Mouse (Mus musculus) layer of hippocampus, postnatal 14 days (tissue): Measurements from ENCODE around the gene Mrpl52. TPM values are rescaled to one million over a fixed set of nuclear protein-coding genes. Genes with fewer than 3 reads are reported as not detected.
A peak's percentile ranks its signal among the peaks of the same experiment; 100 is the strongest.

Experiments
- DNase-seq, 2 experiments: peaks; one replicate each; pipeline ENCODE4 v3.0.0; 2021 to 2022; ENCODE audit warnings: low spot score in 2 of 2, mixed read lengths in 1 of 2
- total RNA-seq, 2 experiments: library from RNA; stranded (reverse); gene quantifications; 2 replicates each; pipeline ENCODE4 v1.2.3; 2021

The Mrpl52 gene
- total RNA-seq, 2 experiments from 2014 or later, result 92.7 to 96.6 TPM

- no peak for DNase-seq
Measured at GRCm38 (mm10) chr14:54464293-54465005, 37.7 kb downstream of the Mrpl52 start.

- DNase-seq, result no peak
Measured at GRCm38 (mm10) chr14:54471467-54471866, 44.8 kb downstream of the Mrpl52 start.

- no peak for DNase-seq
Measured at GRCm38 (mm10) chr14:54472671-54473070, 46.0 kb downstream of the Mrpl52 start.

GRCm38 (mm10) chr14:54474744-54475143 lies 48.0 kb downstream of the Mrpl52 start:
- no peak for DNase-seq

GRCm38 (mm10) chr14:54475941-54476844 lies 49.5 kb downstream of the Mrpl52 start, which contains the start of gene Rem2:
Gene Rem2 (plus strand): TSS chr14:54476100.
- DNase-seq, result peak; percentile 51 to 80

GRCm38 (mm10) chr14:54477172-54477909 lies 50.6 kb downstream of the Mrpl52 start:
- no peak for DNase-seq

Other genes with a start within 250 kb of the Mrpl52 start
- gene Dad1, start 172.8 kb upstream of the Mrpl52 start, total RNA-seq, result 100 to 1,000 TPM; 123 to 124 TPM
- gene Abhd4, start 172.7 kb upstream of the Mrpl52 start, total RNA-seq, result 10 to 100 TPM; 56.1 to 58.9 TPM
- not detected for gene Olfr49, start 142.0 kb upstream of the Mrpl52 start, total RNA-seq
- 10 to 100 TPM; 57.3 to 59.2 TPM for gene Oxa1l, start 66.1 kb upstream of the Mrpl52 start, total RNA-seq
- gene Slc7a7, start 9.1 kb upstream of the Mrpl52 start, total RNA-seq, result 1 to 10 TPM; 2.4 to 2.5 TPM
- 10 to 100 TPM; 20.0 to 29.8 TPM for gene Mmp14, start 4.7 kb downstream of the Mrpl52 start, total RNA-seq
- 10 to 100 TPM; 40.3 to 45.1 TPM for gene Lrp10, start 37.2 kb downstream of the Mrpl52 start, total RNA-seq
- 10 to 100 TPM; 31.3 to 33.2 TPM for gene Rem2, start 49.2 kb downstream of the Mrpl52 start, total RNA-seq
- 10 to 100 TPM; 74.9 to 75.2 TPM for gene Prmt5, start 90.6 kb downstream of the Mrpl52 start, total RNA-seq
- gene Haus4, start 127.7 kb downstream of the Mrpl52 start, total RNA-seq, result 1 to 10 TPM; 4.1 to 4.2 TPM
- 1 to 10 TPM; 2.6 to 3.2 TPM for gene Ajuba, start 150.6 kb downstream of the Mrpl52 start, total RNA-seq
- gene 4931414P19Rik, start 179.1 kb downstream of the Mrpl52 start, total RNA-seq, result 1 to 10 TPM; 4.3 to 5.6 TPM
- 100 to 1,000 TPM; 211 to 215 TPM for gene Psmb5, start 191.1 kb downstream of the Mrpl52 start, total RNA-seq
- under 1 TPM; 0.35 to 0.38 TPM for gene Psmb11, start 194.5 kb downstream of the Mrpl52 start, total RNA-seq
- not detected for gene Gm17606, start 214.0 kb downstream of the Mrpl52 start, total RNA-seq
- 10 to 100 TPM; 20.5 to 21.0 TPM for gene Cdh24, start 214.5 kb downstream of the Mrpl52 start, total RNA-seq